Comparison of ENCODE assay signal across 9 mouse cellular contexts in genomic region chr17:46298220-46298913, GRCm38 (mm10). TPM values are rescaled to one million over a fixed set of nuclear protein-coding genes. Genes with fewer than 3 reads are reported as not detected.
A peak's percentile ranks its signal among the peaks of the same experiment; 100 is the strongest.
DNase-seq lines count a peak whose midpoint lies in the region; ATAC-seq and TF ChIP-seq lines count a peak whose summit lies in the region.
"Had no signal": no experiment of that assay in that cellular context is flagged by ENCODE, and none has a peak within 500 bp of the region (broad histone marks: within the 10 kb centered on the region; RNA-seq: fewer than 3 reads in every experiment).

No protein-coding gene starts in this region.

- H3K4me2 ChIP-seq in forebrain, embryonic 15.5 days (replicated peaks) = peak overlapping the region; percentile 93
- peak overlapping the region; percentile 92 for H3K4me2 ChIP-seq in neural tube, embryonic 15.5 days

- no peak overlapping the region for H3K27ac ChIP-seq in ES-Bruce4 (ENCODE audit: insufficient read depth, low read length)
- peak overlapping the region; percentile 54 for H3K27ac ChIP-seq in forebrain, embryonic 15.5 days (replicated peaks)
- H3K27ac ChIP-seq in neural tube, embryonic 15.5 days (replicated peaks) = peak overlapping the region; percentile 89
- H3K27ac ChIP-seq: macrophage had no signal

- intact Hi-C loops in heart, postnatal 25 days (cut with DNase I) = loop anchor here (1.0 to 5.0 kb wide), 2 partner anchors 32 to 566 kb away; partner anchors contain the start of gene 1600014C23Rik

- H3K27me3 ChIP-seq in ES-Bruce4 (ENCODE audit: control insufficient read depth, insufficient read depth, low read length, poor library complexity, severe bottlenecking) = peaks cover 12% of the 10 kb centered on the region
- H3K27me3 ChIP-seq in forebrain, embryonic 15.5 days = peaks cover 32% of the 10 kb centered on the region
- peaks cover 25% of the 10 kb centered on the region for H3K27me3 ChIP-seq in neural tube, embryonic 15.5 days (replicated peaks)

- H3K9ac ChIP-seq in ES-Bruce4 (ENCODE audit: low read depth, poor library complexity, severe bottlenecking) = peak overlapping the region; percentile 70
- H3K9ac ChIP-seq in forebrain, embryonic 15.5 days (replicated peaks) = peak overlapping the region; percentile 63
- H3K9ac ChIP-seq in neural tube, embryonic 15.5 days (replicated peaks) = peak overlapping the region; percentile 83

- H3K4me1 ChIP-seq in ES-Bruce4 (ENCODE audit: control insufficient read depth, insufficient read depth, low read length) = no peaks in the 10 kb centered on the region
- H3K4me1 ChIP-seq in forebrain, embryonic 15.5 days = peaks cover 18% of the 10 kb centered on the region
- H3K4me1 ChIP-seq in neural tube, embryonic 15.5 days = peaks cover 16% of the 10 kb centered on the region

- ATAC-seq in forebrain, embryonic 15.5 days (replicated peaks) = peak; percentile 80
- peak; percentile 72 for ATAC-seq in neural tube, embryonic 15.5 days (ENCODE audit: low FRiP score)

- TF ChIP-seq POLR2A in ES-Bruce4 (IDR thresholded peaks at IDR 0.05; ENCODE audit: insufficient read depth, low read length) = no peak

- H3K36me3 ChIP-seq in ES-Bruce4 (ENCODE audit: control insufficient read depth, insufficient read depth, low read length, poor library complexity, severe bottlenecking) = no peaks in the 10 kb centered on the region
- peaks cover 4% of the 10 kb centered on the region; the same call in 1 of the 2 replicates for H3K36me3 ChIP-seq in forebrain, embryonic 15.5 days
- peaks cover 24% of the 10 kb centered on the region for H3K36me3 ChIP-seq in neural tube, embryonic 15.5 days

- 0 out of 2 replicates have a peak, but pooled peaks have one; percentile 13 for TF ChIP-seq EP300 in ES-Bruce4 (IDR thresholded peaks at IDR 0.05; ENCODE audit: insufficient read depth, low read depth, low read length)

- peak overlapping the region; percentile 59 for H3K4me3 ChIP-seq in ES-Bruce4 (ENCODE audit: low read depth, low read length)
- peak overlapping the region; percentile 57 for H3K4me3 ChIP-seq in forebrain, embryonic 15.5 days
- H3K4me3 ChIP-seq in neural tube, embryonic 15.5 days (replicated peaks) = peak overlapping the region; percentile 80

- H3K9me3 ChIP-seq in ES-Bruce4 (replicated peaks; ENCODE audit: control insufficient read depth, insufficient read depth, low read length, poor library complexity, severe bottlenecking) = no peaks in the 10 kb centered on the region
- no peaks in the 10 kb centered on the region for H3K9me3 ChIP-seq in forebrain, embryonic 15.5 days
- no peaks in the 10 kb centered on the region for H3K9me3 ChIP-seq in neural tube, embryonic 15.5 days (replicated peaks)

- DNase-seq in cerebellum, adult 11 months = peak; percentile 76
- peak; percentile 48 for DNase-seq in heart, postnatal 25 days (ENCODE audit: low spot score)
- DNase-seq in layer of hippocampus, adult 11-12 months (ENCODE audit: low spot score) = peak; percentile 85
- peak; percentile 82 to 85 for DNase-seq in lung, adult 18-20 months
- DNase-seq in testis, postnatal 14 days (ENCODE audit: low spot score) = peak; percentile 74

- under 1% methylated on average over 44 of the region's 48 CpGs for WGBS in forebrain, embryonic 15.5 days
- WGBS in neural tube, embryonic 15.5 days = under 1% methylated on average over 46 of the region's 48 CpGs

- TF ChIP-seq CTCF in ES-Bruce4 (IDR thresholded peaks at IDR 0.05; ENCODE audit: low read depth, low read length) = peak; percentile 87

RNA-seq across cellular contexts. Expression of gene Dlk2, which starts 1.1 kb away (rescaled TPM):
- 0.91 and 1.3 TPM in 2 replicates for polyA plus RNA-seq in ES-Bruce4 (2011; ENCODE audit: insufficient read depth, insufficient read length, low read depth, missing spikeins)
- polyA plus RNA-seq in forebrain, embryonic 15.5 days (2015; fragmentation: Nextera tagmentation; extraction: Ambion mirVana) = 7.2 and 9.2 TPM in 2 replicates
- under 1 TPM; 0.39 to 0.49 TPM for total RNA-seq in heart, postnatal 25 days (2021)
- polyA plus RNA-seq in neural tube, embryonic 15.5 days (2015; fragmentation: Nextera tagmentation; extraction: Ambion mirVana) = 24.7 and 27.4 TPM in 2 replicates
- polyA plus RNA-seq: macrophage had no signal

RNA-seq across cellular contexts. Expression of gene Tjap1, which starts 15.5 kb away (rescaled TPM):
- polyA plus RNA-seq in ES-Bruce4 (2011; ENCODE audit: insufficient read depth, insufficient read length, low read depth, missing spikeins) = 71.5 and 75.2 TPM in 2 replicates
- polyA plus RNA-seq in forebrain, embryonic 15.5 days (2015; fragmentation: Nextera tagmentation; extraction: Ambion mirVana) = 31.5 and 37.1 TPM in 2 replicates
- total RNA-seq in heart, postnatal 25 days (2021) = 10 to 100 TPM; 37.1 to 40.5 TPM
- polyA plus RNA-seq in neural tube, embryonic 15.5 days (2015; fragmentation: Nextera tagmentation; extraction: Ambion mirVana) = 28.6 and 32.6 TPM in 2 replicates

RNA-seq across cellular contexts. Expression of gene Abcc10, which starts 29.8 kb away (rescaled TPM):
- 3.9 and 4.4 TPM in 2 replicates for polyA plus RNA-seq in ES-Bruce4 (2011; ENCODE audit: insufficient read depth, insufficient read length, low read depth, missing spikeins)
- polyA plus RNA-seq in forebrain, embryonic 15.5 days (2015; fragmentation: Nextera tagmentation; extraction: Ambion mirVana) = 6.6 and 8.1 TPM in 2 replicates
- total RNA-seq in heart, postnatal 25 days (2021) = 1 to 10 TPM; 4.2 to 4.6 TPM
- 9.3 TPM in 2 replicates for polyA plus RNA-seq in neural tube, embryonic 15.5 days (2015; fragmentation: Nextera tagmentation; extraction: Ambion mirVana)

RNA-seq across cellular contexts. Expression of gene Lrrc73, which starts 45.0 kb away (rescaled TPM):
- 0.57 and 0.68 TPM in 2 replicates for polyA plus RNA-seq in ES-Bruce4 (2011; ENCODE audit: insufficient read depth, insufficient read length, low read depth, missing spikeins)
- polyA plus RNA-seq in forebrain, embryonic 15.5 days (2015; fragmentation: Nextera tagmentation; extraction: Ambion mirVana) = 10.0 and 12.0 TPM in 2 replicates
- total RNA-seq in heart, postnatal 25 days (2021) = under 1 TPM; 0.20 to 0.26 TPM
- 13.1 and 15.0 TPM in 2 replicates for polyA plus RNA-seq in neural tube, embryonic 15.5 days (2015; fragmentation: Nextera tagmentation; extraction: Ambion mirVana)
- polyA plus RNA-seq: macrophage had no signal

RNA-seq across cellular contexts. Expression of gene Yipf3, which starts 50.5 kb away (rescaled TPM):
- 57.0 and 64.0 TPM in 2 replicates for polyA plus RNA-seq in ES-Bruce4 (2011; ENCODE audit: insufficient read depth, insufficient read length, low read depth, missing spikeins)
- polyA plus RNA-seq in forebrain, embryonic 15.5 days (2015; fragmentation: Nextera tagmentation; extraction: Ambion mirVana) = 91.5 and 93.8 TPM in 2 replicates
- 10 to 100 TPM; 81.8 to 82.6 TPM for total RNA-seq in heart, postnatal 25 days (2021)
- polyA plus RNA-seq in neural tube, embryonic 15.5 days (2015; fragmentation: Nextera tagmentation; extraction: Ambion mirVana) = 87.8 and 97.8 TPM in 2 replicates
